21 mouse cellular contexts compared by ENCODE assay signal in genomic region chrX:134691540-134691935, GRCm38 (mm10). TPM values are rescaled to one million over a fixed set of nuclear protein-coding genes. Genes with fewer than 3 reads are reported as not detected.
A peak's percentile ranks its signal among the peaks of the same experiment; 100 is the strongest.
DNase-seq lines count a peak whose midpoint lies in the region; ATAC-seq and TF ChIP-seq lines count a peak whose summit lies in the region.
"Had no signal": no experiment of that assay in that cellular context is flagged by ENCODE, and none has a peak within 500 bp of the region (broad histone marks: within the 10 kb centered on the region; RNA-seq: fewer than 3 reads in every experiment).

No protein-coding gene starts in this region.

- no peak overlapping the region for H3K27ac ChIP-seq in liver, adult 2 months (replicated peaks; ENCODE audit: insufficient read depth, low read depth, low read length)
- no peak overlapping the region for H3K27ac ChIP-seq in liver, embryonic 12.5 days
- H3K27ac ChIP-seq: embryonic facial prominence, embryonic 13.5 days; forebrain, embryonic 12.5 days; heart, embryonic 13.5 days; hindbrain, embryonic 12.5 days had no signal

- H3K9me3 ChIP-seq in liver, embryonic 12.5 days (replicated peaks), result no peaks in the 10 kb centered on the region
- H3K9me3 ChIP-seq: embryonic facial prominence, embryonic 13.5 days; forebrain, embryonic 12.5 days; G1E; heart, embryonic 13.5 days; hindbrain, embryonic 12.5 days had no signal

- H3K4me2 ChIP-seq in liver, embryonic 12.5 days, result no peak overlapping the region
- H3K4me2 ChIP-seq: embryonic facial prominence, embryonic 13.5 days; forebrain, embryonic 12.5 days; heart, embryonic 13.5 days; hindbrain, embryonic 12.5 days had no signal

- WGBS in liver, adult 2 months, result 50% methylated on average over 2 of the region's 2 CpGs
- 75% methylated on average over 2 of the region's 2 CpGs for WGBS in liver, embryonic 12.5 days (ENCODE audit: insufficient replicate concordance)

- no peak for TF ChIP-seq CTCF in liver, adult 2 months (IDR thresholded peaks at IDR 0.05; ENCODE audit: low read depth, low read length)

- no peak overlapping the region for H3K4me3 ChIP-seq in liver, adult 2 months (ENCODE audit: insufficient read depth, low read depth, low read length)
- no peak overlapping the region for H3K4me3 ChIP-seq in liver, embryonic 12.5 days
- H3K4me3 ChIP-seq: embryonic facial prominence, embryonic 13.5 days; forebrain, embryonic 12.5 days; heart, embryonic 13.5 days; hindbrain, embryonic 12.5 days had no signal

- H3K4me1 ChIP-seq in liver, adult 2 months (ENCODE audit: control insufficient read depth, insufficient read depth, low read length), result no peaks in the 10 kb centered on the region
- no peaks in the 10 kb centered on the region for H3K4me1 ChIP-seq in liver, embryonic 12.5 days

- no peaks in the 10 kb centered on the region for H3K36me3 ChIP-seq in liver, adult 2 months (ENCODE audit: control insufficient read depth, insufficient read depth, low read length)
- H3K36me3 ChIP-seq in liver, embryonic 12.5 days, result 0 out of 2 replicates have a peak, but pooled peaks cover 2% of the 10 kb centered on the region
- H3K36me3 ChIP-seq: G1E had no signal

- no peak for TF ChIP-seq POLR2A in liver, adult 2 months (IDR thresholded peaks at IDR 0.05; ENCODE audit: extremely low read depth, insufficient read depth, low read length)

- peak; percentile 51 to 84 for DNase-seq in adrenal gland, adult (ENCODE audit: inconsistent age in 2 of 2, low spot score in 1 of 2)
- DNase-seq in adrenal gland, postnatal 4 days (ENCODE audit: low spot score in 2 of 2), result no peak
- DNase-seq in liver, adult 2 months (ENCODE audit: extremely low read depth, low read depth, low spot score), result peak; percentile 20
- DNase-seq in adrenal gland, postnatal 36 days, result peak; percentile 38 to 60
- no peak for DNase-seq in spleen, adult 12 weeks (ENCODE audit: low spot score)
- no peak for DNase-seq in gastrocnemius, postnatal 10 days
- DNase-seq: B cell, adult 2 months; cerebellum, adult 11-12 months; gastrocnemius, postnatal 25 days; heart, postnatal 36 days had no signal

- H3K9ac ChIP-seq in liver, adult 2 months (ENCODE audit: low read depth, low read length), result no peak overlapping the region
- no peak overlapping the region for H3K9ac ChIP-seq in liver, embryonic 12.5 days
- H3K9ac ChIP-seq: embryonic facial prominence, embryonic 13.5 days; forebrain, embryonic 12.5 days; heart, embryonic 13.5 days; hindbrain, embryonic 12.5 days had no signal

- ATAC-seq in liver, embryonic 12.5 days, result no peak
- ATAC-seq: CD4-positive, CD25-positive, alpha-beta regulatory T cell, adult 4 months; forebrain, embryonic 16.5 days; hindbrain, embryonic 16.5 days; inflammation-experienced regulatory T-cells, adult 6 months; intestine, postnatal 0 days had no signal

- H3K27me3 ChIP-seq in liver, adult 2 months (ENCODE audit: control insufficient read depth, insufficient read depth, low read length), result no peaks in the 10 kb centered on the region
- peaks cover 12% of the 10 kb centered on the region for H3K27me3 ChIP-seq in liver, embryonic 12.5 days (replicated peaks)
- H3K27me3 ChIP-seq: heart, embryonic 13.5 days had no signal

- no peaks in the 10 kb centered on the region for H3K79me2 ChIP-seq in liver, adult 2 months (ENCODE audit: control insufficient read depth, insufficient read depth, low read length)

RNA-seq across cellular contexts. Expression of gene Armcx4, which starts 5.2 kb away (rescaled TPM):
- total RNA-seq in adrenal gland, postnatal 4 days (2021), result 10 to 100 TPM; 23.8 to 26.2 TPM
- total RNA-seq in liver, adult 2 months (2014; rRNA removed), result 0.67 and 1.1 TPM in 2 replicates
- 0.15 and 0.17 TPM in 2 replicates for polyA plus RNA-seq in liver, adult 2 months (2012; rRNA removed)
- polyA plus RNA-seq in liver, embryonic 12.5 days (2016; fragmentation: Nextera tagmentation; extraction: Ambion mirVana), result 0.79 and 0.81 TPM in 2 replicates
- total RNA-seq in adrenal gland, postnatal 36 days (2021), result 10 to 100 TPM; 10.2 to 12.0 TPM
- total RNA-seq in gastrocnemius, postnatal 10 days (2021), result 10 to 100 TPM; 25.4 to 29.8 TPM

RNA-seq across cellular contexts. Expression of gene Armcx1, which starts 26.2 kb away (rescaled TPM):
- total RNA-seq in adrenal gland, postnatal 4 days (2021), result 10 to 100 TPM; 32.7 to 36.5 TPM
- 2.3 and 3.3 TPM in 2 replicates for total RNA-seq in liver, adult 2 months (2014; rRNA removed)
- 0.47 and 0.64 TPM in 2 replicates for polyA plus RNA-seq in liver, adult 2 months (2012; rRNA removed)
- 11.4 and 11.6 TPM in 2 replicates for polyA plus RNA-seq in liver, embryonic 12.5 days (2016; fragmentation: Nextera tagmentation; extraction: Ambion mirVana)
- 10 to 100 TPM; 18.6 to 20.4 TPM for total RNA-seq in adrenal gland, postnatal 36 days (2021)
- 10 to 100 TPM in 1 of 2 experiments, 1 to 10 TPM in 1; 9.4 to 12.7 TPM for total RNA-seq in gastrocnemius, postnatal 10 days (2021)

RNA-seq across cellular contexts. Expression of gene Armcx6, which starts 59.7 kb away (rescaled TPM):
- 10 to 100 TPM; 17.1 to 23.4 TPM for total RNA-seq in adrenal gland, postnatal 4 days (2021)
- total RNA-seq in liver, adult 2 months (2014; rRNA removed), result 0.55 and 0.87 TPM in 2 replicates
- 0.18 TPM in 1 of 2 replicates, not detected in the other for polyA plus RNA-seq in liver, adult 2 months (2012; rRNA removed)
- 7.2 and 8.1 TPM in 2 replicates for polyA plus RNA-seq in liver, embryonic 12.5 days (2016; fragmentation: Nextera tagmentation; extraction: Ambion mirVana)
- 10 to 100 TPM; 14.4 to 16.1 TPM for total RNA-seq in adrenal gland, postnatal 36 days (2021)
- 10 to 100 TPM; 11.2 to 12.7 TPM for total RNA-seq in gastrocnemius, postnatal 10 days (2021)

Comparison
In these comparisons a context has a peak if more than half of its experiments do, and no peak if none do; other contexts are left out.
1. DNase-seq: peak in adrenal gland, adult (2 of 2), liver, adult 2 months (single experiment) and adrenal gland, postnatal 36 days (2 of 2); none in adrenal gland, postnatal 4 days (0 of 2), spleen, adult 12 weeks (single experiment) and gastrocnemius, postnatal 10 days (single experiment).